Mouse (Mus musculus): Measurements from ENCODE around the gene Ccdc175.

DNA sequence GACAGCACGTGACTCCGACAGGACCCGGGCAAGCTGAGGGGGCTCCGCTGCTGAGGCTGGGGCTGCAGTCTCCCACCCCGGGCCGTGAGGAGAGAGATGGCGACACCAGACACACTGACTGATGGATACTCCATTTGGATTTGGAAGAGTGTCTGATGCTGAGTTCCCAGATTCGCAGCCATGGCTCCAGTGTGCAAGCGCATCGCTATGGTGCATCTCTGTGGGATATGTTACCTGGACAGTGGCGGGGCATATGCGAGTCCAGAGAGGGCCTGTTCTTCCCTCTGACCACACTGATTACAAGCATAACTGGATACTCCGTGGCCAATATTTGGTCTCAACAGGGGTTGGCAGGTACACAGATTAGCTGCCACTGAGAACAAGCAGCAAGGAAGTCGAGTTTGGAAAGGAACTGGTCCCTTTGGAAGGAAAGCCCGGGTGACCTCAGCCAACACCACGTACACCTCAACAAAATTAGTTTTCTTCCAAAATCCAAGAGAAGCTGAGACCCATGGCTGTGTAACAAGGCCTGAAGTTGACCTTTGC, 38.8 kb upstream of the Ccdc175 start:
- TF ChIP-seq CTCF (IDR thresholded peaks at IDR 0.05; ENCODE audit: borderline replicate concordance, control insufficient read depth, extremely low read depth, insufficient read depth, low read length, poor library complexity) (no peak), POLR2A (IDR thresholded peaks at IDR 0.05; ENCODE audit: control insufficient read depth, extremely low read depth, insufficient read depth, low read length, poor library complexity) (no peak)
